Mouse (Mus musculus): ENCODE data around the gene Foxo3. TPM values are rescaled to one million over a fixed set of nuclear protein-coding genes. Genes with fewer than 3 reads are reported as not detected.

Foxo3 gene
- polyA plus RNA-seq, 1 experiment from 2014 or later = 10.2 TPM

GRCm38 (mm10) chr10:42271454-42272230 lies 4.9 kb downstream of the Foxo3 start:
- ATAC-seq (ENCODE audit: low read depth) = no peak
- Histone ChIP-seq H3K4me3 (ENCODE audit: low read length) (peak overlapping the region; percentile 1; the same call in 1 of the 2 replicates), H3K27me3 (ENCODE audit: control insufficient read depth, insufficient read depth, low read depth, low read length) (no peaks in the 10 kb centered on the region), H3K9ac (ENCODE audit: low read length) (peak overlapping the region; percentile 27; the same call in 1 of the 2 replicates), H3K27ac (ENCODE audit: low read length) (no peak overlapping the region), H3K4me1 (replicated peaks; ENCODE audit: control insufficient read depth, insufficient read depth, low read length) (peaks cover 52% of the 10 kb centered on the region), H3K9me3 (ENCODE audit: control insufficient read depth, low read length) (no peaks in the 10 kb centered on the region), H3K36me3 (ENCODE audit: control insufficient read depth, insufficient read depth, low read length) (peaks cover 5% of the 10 kb centered on the region; the same call in 1 of the 2 replicates), H3K4me2 (ENCODE audit: low read depth, low read length) (peak overlapping the region; percentile 28)
- 60% methylated on average over 11 of the region's 11 CpGs for WGBS

- Histone ChIP-seq H3K36me3 (ENCODE audit: control insufficient read depth, insufficient read depth, low read length) (peaks cover 16% of the 10 kb centered on the region), H3K4me1 (replicated peaks; ENCODE audit: control insufficient read depth, insufficient read depth, low read length) (peaks cover 52% of the 10 kb centered on the region), H3K4me2 (ENCODE audit: low read depth, low read length) (peak overlapping the region; percentile 28; the same call in 1 of the 2 replicates), H3K4me3 (ENCODE audit: low read length) (no peak overlapping the region), H3K27me3 (ENCODE audit: control insufficient read depth, insufficient read depth, low read depth, low read length) (no peaks in the 10 kb centered on the region), H3K9me3 (ENCODE audit: control insufficient read depth, low read length) (no peaks in the 10 kb centered on the region; the same call in 1 of the 2 replicates), H3K9ac (ENCODE audit: low read length) (no peak overlapping the region), H3K27ac (ENCODE audit: low read length) (0 out of 2 replicates have a peak overlapping the region, but pooled peaks have one; percentile 5)
- 37% methylated on average over 10 of the region's 10 CpGs for WGBS
- no peak for ATAC-seq (ENCODE audit: low read depth)
Measured at GRCm38 (mm10) chr10:42270277-42271083, 6.1 kb downstream of the Foxo3 start.

- peak; percentile 72 for ATAC-seq (ENCODE audit: low read depth)
- Histone ChIP-seq H3K4me2 (ENCODE audit: low read depth, low read length) (no peak overlapping the region), H3K9me3 (ENCODE audit: control insufficient read depth, low read length) (no peaks in the 10 kb centered on the region; the same call in 1 of the 2 replicates), H3K4me3 (ENCODE audit: low read length) (no peak overlapping the region), H3K36me3 (ENCODE audit: control insufficient read depth, insufficient read depth, low read length) (peaks cover 16% of the 10 kb centered on the region), H3K4me1 (replicated peaks; ENCODE audit: control insufficient read depth, insufficient read depth, low read length) (peaks cover 50% of the 10 kb centered on the region), H3K27ac (ENCODE audit: low read length) (peak overlapping the region; percentile 17; the same call in 1 of the 2 replicates), H3K9ac (ENCODE audit: low read length) (no peak overlapping the region), H3K27me3 (ENCODE audit: control insufficient read depth, insufficient read depth, low read depth, low read length) (no peaks in the 10 kb centered on the region)
- 48% methylated on average over 15 of the region's 15 CpGs for WGBS
Measured at GRCm38 (mm10) chr10:42269281-42270025, 7.1 kb downstream of the Foxo3 start.

GRCm38 (mm10) chr10:42267811-42268545 lies 8.6 kb downstream of the Foxo3 start:
- no peak overlapping the region for H3K4me3 ChIP-seq (ENCODE audit: low read length)
- H3K36me3 ChIP-seq (ENCODE audit: control insufficient read depth, insufficient read depth, low read length) = peaks cover 18% of the 10 kb centered on the region
- H3K9ac ChIP-seq (ENCODE audit: low read length) = no peak overlapping the region
- no peak overlapping the region for H3K27ac ChIP-seq (ENCODE audit: low read length)
- H3K27me3 ChIP-seq (ENCODE audit: control insufficient read depth, insufficient read depth, low read depth, low read length) = no peaks in the 10 kb centered on the region
- no peak for ATAC-seq (ENCODE audit: low read depth)
- no peak overlapping the region for H3K4me2 ChIP-seq (ENCODE audit: low read depth, low read length)
- no peaks in the 10 kb centered on the region; the same call in 1 of the 2 replicates for H3K9me3 ChIP-seq (ENCODE audit: control insufficient read depth, low read length)
- 70% methylated on average over 5 of the region's 5 CpGs for WGBS
- H3K4me1 ChIP-seq (replicated peaks; ENCODE audit: control insufficient read depth, insufficient read depth, low read length) = peaks cover 39% of the 10 kb centered on the region

GRCm38 (mm10) chr10:42265021-42265689 lies 11.4 kb downstream of the Foxo3 start:
- Histone ChIP-seq H3K36me3 (ENCODE audit: control insufficient read depth, insufficient read depth, low read length) (peaks cover 18% of the 10 kb centered on the region), H3K4me1 (replicated peaks; ENCODE audit: control insufficient read depth, insufficient read depth, low read length) (peaks cover 21% of the 10 kb centered on the region), H3K9ac (ENCODE audit: low read length) (no peak overlapping the region), H3K9me3 (ENCODE audit: control insufficient read depth, low read length) (no peaks in the 10 kb centered on the region; the same call in 1 of the 2 replicates), H3K4me2 (ENCODE audit: low read depth, low read length) (no peak overlapping the region), H3K4me3 (ENCODE audit: low read length) (no peak overlapping the region), H3K27me3 (ENCODE audit: control insufficient read depth, insufficient read depth, low read depth, low read length) (no peaks in the 10 kb centered on the region), H3K27ac (ENCODE audit: low read length) (no peak overlapping the region)
- WGBS = 80% methylated on average over 11 of the region's 11 CpGs
- ATAC-seq (ENCODE audit: low read depth) = no peak

- ATAC-seq (ENCODE audit: low read depth) = no peak
- Histone ChIP-seq H3K4me3 (ENCODE audit: low read length) (no peak overlapping the region), H3K9me3 (ENCODE audit: control insufficient read depth, low read length) (no peaks in the 10 kb centered on the region; the same call in 1 of the 2 replicates), H3K4me1 (replicated peaks; ENCODE audit: control insufficient read depth, insufficient read depth, low read length) (peaks cover 12% of the 10 kb centered on the region), H3K27ac (ENCODE audit: low read length) (no peak overlapping the region), H3K36me3 (ENCODE audit: control insufficient read depth, insufficient read depth, low read length) (peaks cover 18% of the 10 kb centered on the region), H3K27me3 (ENCODE audit: control insufficient read depth, insufficient read depth, low read depth, low read length) (no peaks in the 10 kb centered on the region), H3K9ac (ENCODE audit: low read length) (no peak overlapping the region), H3K4me2 (ENCODE audit: low read depth, low read length) (no peak overlapping the region)
- WGBS = 71% methylated on average over 5 of the region's 5 CpGs
Measured at GRCm38 (mm10) chr10:42264195-42264594, 12.4 kb downstream of the Foxo3 start.

DNA sequence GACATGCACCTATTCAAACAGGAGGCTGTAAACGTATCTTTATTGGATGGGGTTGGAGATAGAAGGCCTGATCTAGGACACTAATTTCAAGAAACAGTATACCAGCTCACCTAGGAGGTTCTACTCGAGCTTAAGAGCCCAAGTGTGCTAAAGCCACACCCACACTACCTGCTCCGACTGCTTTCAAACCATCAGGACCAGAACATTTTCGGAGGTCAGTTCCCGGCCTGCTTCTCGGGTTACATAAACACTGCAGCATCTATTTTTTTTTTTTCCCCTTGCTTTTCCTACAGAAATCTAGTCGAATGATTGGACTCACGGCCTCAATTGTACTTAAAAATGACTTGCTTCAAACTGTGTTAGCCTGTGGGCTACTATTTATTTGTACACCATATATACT lies 12.9 kb downstream of the Foxo3 start:
- H3K9me3 ChIP-seq (ENCODE audit: control insufficient read depth, low read length) = no peaks in the 10 kb centered on the region; the same call in 1 of the 2 replicates
- H3K36me3 ChIP-seq (ENCODE audit: control insufficient read depth, insufficient read depth, low read length) = peaks cover 18% of the 10 kb centered on the region
- no peak for ATAC-seq (ENCODE audit: low read depth)
- H3K4me1 ChIP-seq (replicated peaks; ENCODE audit: control insufficient read depth, insufficient read depth, low read length) = peaks cover 9% of the 10 kb centered on the region
- no peak overlapping the region for H3K9ac ChIP-seq (ENCODE audit: low read length)
- no peaks in the 10 kb centered on the region for H3K27me3 ChIP-seq (ENCODE audit: control insufficient read depth, insufficient read depth, low read depth, low read length)
- H3K4me2 ChIP-seq (ENCODE audit: low read depth, low read length) = no peak overlapping the region
- H3K4me3 ChIP-seq (ENCODE audit: low read length) = no peak overlapping the region
- 52% methylated on average over 8 of the region's 8 CpGs for WGBS
- no peak overlapping the region for H3K27ac ChIP-seq (ENCODE audit: low read length)

DNA sequence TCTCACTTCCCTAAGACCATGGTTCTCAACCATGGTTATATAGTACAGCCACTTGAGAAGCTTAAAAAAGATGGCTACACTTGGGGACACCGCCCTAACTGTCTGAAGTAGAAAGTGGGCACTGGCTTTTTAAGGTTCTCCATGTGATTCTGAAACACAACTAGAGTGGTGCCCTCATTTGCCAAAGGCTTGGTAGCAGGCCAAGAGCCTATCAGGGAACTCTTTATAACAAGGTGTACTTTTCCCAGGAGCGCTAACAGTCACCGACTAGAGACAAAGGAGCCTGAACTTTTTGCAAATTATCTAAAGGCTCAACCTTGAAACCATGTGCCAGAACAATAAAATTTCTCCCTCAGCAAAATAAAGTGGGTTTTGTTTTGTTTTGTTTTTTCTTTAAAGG lies 14.5 kb downstream of the Foxo3 start:
- WGBS = 77% methylated on average over 3 of the region's 3 CpGs
- Histone ChIP-seq H3K9ac (ENCODE audit: low read length) (no peak overlapping the region), H3K9me3 (ENCODE audit: control insufficient read depth, low read length) (no peaks in the 10 kb centered on the region; the same call in 1 of the 2 replicates), H3K4me3 (ENCODE audit: low read length) (no peak overlapping the region), H3K36me3 (ENCODE audit: control insufficient read depth, insufficient read depth, low read length) (peaks cover 16% of the 10 kb centered on the region), H3K27ac (ENCODE audit: low read length) (no peak overlapping the region), H3K4me1 (replicated peaks; ENCODE audit: control insufficient read depth, insufficient read depth, low read length) (0 out of 2 replicates have a peak, but pooled peaks cover 2% of the 10 kb centered on the region), H3K4me2 (ENCODE audit: low read depth, low read length) (no peak overlapping the region), H3K27me3 (ENCODE audit: control insufficient read depth, insufficient read depth, low read depth, low read length) (no peaks in the 10 kb centered on the region)
- ATAC-seq (ENCODE audit: low read depth) = no peak

All from lung, embryonic 16.5 days (tissue).